Mouse (Mus musculus) lung, postnatal 14 days (tissue): ENCODE measurements around the gene Tpst2.
"Not testable (repeated sequence)": the region's sequence is repeated elsewhere in the genome, so short reads cannot be mapped to it uniquely, and the experiment has no call there.

ENCODE experiments used
- DNase-seq: peaks from one replicate; pipeline ENCODE4 v3.0.0; 2021

Gene Tpst2

GRCm38 (mm10) chr5:112299399-112299798 lies 22.9 kb downstream of the Tpst2 start:
- no peak for DNase-seq

- DNase-seq: no peak
These were observed 23.6 kb downstream of the Tpst2 start for GRCm38 (mm10) chr5:112300112-112300511.

- no peak for DNase-seq
These were observed 24.3 kb downstream of the Tpst2 start for GRCm38 (mm10) chr5:112300721-112301308.

- DNase-seq: no peak
These were observed 25.2 kb downstream of the Tpst2 start for GRCm38 (mm10) chr5:112301694-112302093.

- DNase-seq: no peak
These were observed 25.8 kb downstream of the Tpst2 start for GRCm38 (mm10) chr5:112302310-112302709.

- no peak for DNase-seq
These were observed 29.4 kb downstream of the Tpst2 start for GRCm38 (mm10) chr5:112305842-112306241.

GRCm38 (mm10) chr5:112313222-112313885 lies 36.9 kb downstream of the Tpst2 start:
- no peak for DNase-seq

GRCm38 (mm10) chr5:112316468-112316867 lies 40.0 kb downstream of the Tpst2 start:
- DNase-seq: no peak

GRCm38 (mm10) chr5:112317328-112317727 lies 40.8 kb downstream of the Tpst2 start:
- DNase-seq: peak; percentile 60

- DNase-seq: not testable (repeated sequence)
These were observed 42.9 kb downstream of the Tpst2 start for GRCm38 (mm10) chr5:112319343-112319742.

- DNase-seq: no peak
These were observed 43.9 kb downstream of the Tpst2 start for GRCm38 (mm10) chr5:112320379-112320778.

GRCm38 (mm10) chr5:112320936-112321335 lies 44.4 kb downstream of the Tpst2 start:
- DNase-seq: no peak

- no peak for DNase-seq
These were observed 44.9 kb downstream of the Tpst2 start for GRCm38 (mm10) chr5:112321376-112321775.

- no peak for DNase-seq
These were observed 46.8 kb downstream of the Tpst2 start for GRCm38 (mm10) chr5:112323246-112323645.

GRCm38 (mm10) chr5:112324637-112325545 lies 48.4 kb downstream of the Tpst2 start:
- peak; percentile 52 for DNase-seq

- peak; percentile 97 for DNase-seq
These were observed 49.3 kb downstream of the Tpst2 start, which contains the start of gene Tfip11 for GRCm38 (mm10) chr5:112325546-112326445. TSS of gene Tfip11 (plus strand) at chr5:112326358.

- DNase-seq: no peak
These were observed 50.0 kb downstream of the Tpst2 start for GRCm38 (mm10) chr5:112326446-112327009.

- no peak for DNase-seq
These were observed 51.4 kb downstream of the Tpst2 start for GRCm38 (mm10) chr5:112327854-112328253.

GRCm38 (mm10) chr5:112329805-112330564 lies 53.5 kb downstream of the Tpst2 start:
- no peak for DNase-seq

- DNase-seq: peak; percentile 68
These were observed 59.0 kb downstream of the Tpst2 start for GRCm38 (mm10) chr5:112335473-112335872.

- no peak for DNase-seq
These were observed 60.5 kb downstream of the Tpst2 start for GRCm38 (mm10) chr5:112337004-112337403.
